Mouse (Mus musculus): ENCODE data around the gene Hps4.

- TF ChIP-seq CTCF (IDR thresholded peaks at IDR 0.05; ENCODE audit: low read depth, low read length) (no peak), POLR2A (IDR thresholded peaks at IDR 0.05; ENCODE audit: borderline replicate concordance, low read depth, low read length) (no peak)
Measured at GRCm38 (mm10) chr5:112377380-112377779, 34.5 kb downstream of the Hps4 start.

All from bone marrow macrophage, adult 2 months (primary cell).